Mouse (Mus musculus) brain, adult 2 months (tissue): Measurements from ENCODE around the gene Sdc4.
A peak's percentile ranks its signal among the peaks of the same experiment; 100 is the strongest.

Source experiments
- DNase-seq: peaks from one replicate; pipeline ENCODE4 v3.0.0; 2011; ENCODE audit warnings: low read depth, low spot score

Gene Sdc4

DNA sequence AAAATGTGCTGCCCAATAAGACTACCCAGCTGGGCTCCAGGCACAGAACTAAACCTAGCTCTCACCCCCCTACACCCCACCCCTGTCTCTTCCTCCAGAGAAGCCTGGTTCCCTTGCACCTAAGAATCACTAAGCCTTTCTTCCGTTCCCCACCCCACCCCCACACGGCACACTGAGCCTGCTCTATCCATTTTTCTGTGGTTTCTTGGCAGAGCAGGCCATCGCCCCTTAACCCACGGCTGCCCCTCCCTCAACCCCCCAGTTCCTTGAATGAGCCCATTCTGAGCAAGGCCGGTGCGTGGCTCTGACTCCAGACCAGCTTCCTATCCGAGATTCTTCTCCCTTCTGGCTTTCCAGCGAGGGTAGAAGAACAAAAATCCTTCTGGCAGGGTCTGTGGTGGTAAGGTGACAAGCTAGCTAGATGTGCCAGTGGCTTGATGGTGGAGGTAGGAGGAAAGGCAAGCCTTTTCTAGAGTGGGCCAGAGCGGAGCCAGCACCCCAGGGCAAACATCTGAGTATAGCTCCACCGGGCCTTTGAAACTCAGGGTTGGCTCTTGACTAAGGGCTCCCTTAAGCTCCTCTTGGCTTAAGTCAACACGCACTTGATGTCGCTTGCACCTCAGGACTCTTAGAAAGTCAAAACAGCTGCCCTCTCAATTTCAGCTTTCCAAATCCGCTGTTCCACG lies 40.1 kb downstream of the Sdc4 start:
- DNase-seq = peak; percentile 37

DNA sequence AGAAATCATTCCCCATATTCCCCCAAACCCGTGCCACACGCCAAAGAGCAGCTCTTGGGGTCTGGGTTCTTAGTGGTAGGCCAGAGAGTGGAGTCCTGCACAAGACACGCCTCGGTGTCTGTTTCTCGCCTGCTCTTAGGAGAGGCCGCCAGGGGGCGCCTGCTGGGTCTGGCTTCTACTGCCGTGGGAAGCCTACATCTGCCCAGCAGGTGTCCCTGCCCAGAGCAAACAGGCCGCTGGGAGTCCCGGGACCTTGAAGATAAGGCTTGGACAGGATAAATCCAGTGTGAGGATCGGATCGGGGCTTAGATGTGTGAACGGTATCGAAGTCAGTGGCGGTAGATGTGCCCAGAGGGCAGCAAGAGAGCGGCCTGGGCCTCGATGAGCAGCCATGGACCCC lies 40.8 kb downstream of the Sdc4 start, which contains the start of gene Rbpjl:
Gene Rbpjl (plus strand): TSS at position 236 of the 400 bp plus-strand sequence.
- peak; percentile 80 for DNase-seq

DNA sequence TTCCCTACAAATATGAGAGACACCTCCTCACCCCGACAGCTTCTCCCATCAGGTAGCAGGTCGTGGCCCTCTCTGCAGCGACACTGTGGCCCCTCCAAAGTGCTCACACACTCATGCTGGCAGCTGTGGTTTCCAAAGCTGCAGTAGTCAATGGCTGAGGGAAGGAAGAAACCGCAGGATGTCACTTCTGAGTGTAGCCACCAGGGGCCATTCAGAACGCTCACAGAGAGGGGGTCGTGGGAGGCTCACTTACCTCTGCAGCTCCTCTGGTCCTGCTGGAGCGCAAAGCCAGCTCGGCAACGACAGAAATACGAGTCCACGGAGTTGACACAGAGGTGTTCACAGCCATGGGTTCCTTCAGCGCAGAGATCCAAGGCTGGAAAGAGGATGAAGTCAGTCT lies 46.8 kb downstream of the Sdc4 start:
- no peak for DNase-seq

- no peak for DNase-seq
These were observed 47.6 kb downstream of the Sdc4 start for GRCm38 (mm10) chr2:164396076-164396475.

DNA sequence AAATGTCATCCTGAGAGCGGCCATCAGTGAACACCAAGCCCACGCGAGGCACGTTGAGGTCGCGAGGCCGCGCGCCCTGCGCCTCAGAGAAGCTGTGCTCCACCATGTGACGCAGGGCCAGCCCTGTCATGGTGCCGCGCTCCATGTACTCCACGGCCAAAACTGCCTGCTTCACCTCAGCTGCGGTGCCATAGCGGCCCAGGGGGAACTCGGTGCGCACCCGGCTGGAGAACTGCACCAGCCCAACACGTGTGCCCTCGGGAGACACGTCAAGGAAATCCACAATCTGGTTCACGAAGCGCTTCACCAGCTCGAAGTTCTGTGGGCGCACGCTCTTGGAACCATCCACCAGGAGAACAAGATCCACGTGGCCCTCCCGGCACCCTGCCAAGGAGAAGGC lies 50.6 kb downstream of the Sdc4 start:
- no peak for DNase-seq

GRCm38 (mm10) chr2:164389499-164389898 lies 54.2 kb downstream of the Sdc4 start:
- DNase-seq = peak; percentile 84

GRCm38 (mm10) chr2:164389020-164389419 lies 54.7 kb downstream of the Sdc4 start, which contains the start of gene Slpi:
Slpi (minus strand) TSS chr2:164389095.
- peak; percentile 88 for DNase-seq

GRCm38 (mm10) chr2:164386953-164387352 lies 56.7 kb downstream of the Sdc4 start:
- peak; percentile 76 for DNase-seq

GRCm38 (mm10) chr2:164385927-164386763 lies 57.5 kb downstream of the Sdc4 start:
- DNase-seq = peak; percentile 83

DNA sequence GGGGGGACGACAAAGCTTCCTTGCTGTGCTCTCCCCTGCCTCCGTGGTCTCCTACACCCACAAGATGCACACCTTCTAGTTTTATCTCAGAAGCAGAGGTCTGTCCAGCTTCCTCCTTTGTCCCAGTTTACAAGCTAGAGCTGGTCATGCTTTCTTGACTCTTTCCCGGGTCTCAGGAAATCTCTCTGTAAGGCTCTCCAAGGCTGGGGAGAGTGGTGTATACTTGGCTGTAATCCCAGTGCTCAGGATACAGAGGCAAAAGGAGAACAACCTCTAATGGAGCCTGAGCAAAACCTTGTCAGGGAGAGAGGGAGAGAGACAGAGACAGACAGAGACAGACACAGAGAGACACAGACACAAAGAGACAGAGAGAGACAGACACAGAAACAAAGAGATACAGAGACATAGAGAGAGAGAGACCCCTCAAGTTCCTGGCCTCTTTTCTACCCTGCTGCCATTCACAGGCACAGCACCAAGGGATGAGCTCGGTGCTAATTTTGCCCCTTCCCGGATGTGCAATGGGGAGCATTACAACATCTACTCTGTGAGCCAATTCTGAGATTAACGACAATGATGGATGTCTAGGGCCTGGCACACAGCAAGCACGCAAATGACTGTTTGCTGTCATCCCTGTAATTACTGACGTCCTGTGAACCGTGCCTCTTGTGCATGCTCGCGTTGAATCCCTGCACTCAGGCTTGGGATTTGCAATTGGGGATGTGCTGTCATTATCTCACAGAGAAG lies 59.9 kb downstream of the Sdc4 start:
- DNase-seq = no peak

GRCm38 (mm10) chr2:164382971-164383370 lies 60.7 kb downstream of the Sdc4 start:
- no peak for DNase-seq

DNA sequence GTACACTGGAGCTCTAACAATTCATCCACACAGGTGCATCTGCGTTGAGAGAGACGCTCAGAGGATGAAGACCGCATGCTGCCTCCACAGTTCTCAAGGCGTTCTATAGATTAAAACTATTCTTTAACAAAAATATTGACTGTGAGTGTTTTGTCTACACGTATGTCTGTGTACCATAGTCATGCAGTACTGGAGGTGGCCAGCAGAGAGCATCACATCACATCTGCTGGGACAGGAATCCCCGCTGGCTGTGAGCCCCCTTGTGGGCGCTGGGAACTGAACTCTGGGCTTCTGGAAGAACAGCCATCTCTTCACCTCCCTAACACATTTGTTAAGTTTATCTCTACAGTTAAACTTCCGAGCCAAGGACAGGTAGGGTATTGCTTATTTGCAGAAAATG lies 62.0 kb downstream of the Sdc4 start:
- DNase-seq = no peak

DNA sequence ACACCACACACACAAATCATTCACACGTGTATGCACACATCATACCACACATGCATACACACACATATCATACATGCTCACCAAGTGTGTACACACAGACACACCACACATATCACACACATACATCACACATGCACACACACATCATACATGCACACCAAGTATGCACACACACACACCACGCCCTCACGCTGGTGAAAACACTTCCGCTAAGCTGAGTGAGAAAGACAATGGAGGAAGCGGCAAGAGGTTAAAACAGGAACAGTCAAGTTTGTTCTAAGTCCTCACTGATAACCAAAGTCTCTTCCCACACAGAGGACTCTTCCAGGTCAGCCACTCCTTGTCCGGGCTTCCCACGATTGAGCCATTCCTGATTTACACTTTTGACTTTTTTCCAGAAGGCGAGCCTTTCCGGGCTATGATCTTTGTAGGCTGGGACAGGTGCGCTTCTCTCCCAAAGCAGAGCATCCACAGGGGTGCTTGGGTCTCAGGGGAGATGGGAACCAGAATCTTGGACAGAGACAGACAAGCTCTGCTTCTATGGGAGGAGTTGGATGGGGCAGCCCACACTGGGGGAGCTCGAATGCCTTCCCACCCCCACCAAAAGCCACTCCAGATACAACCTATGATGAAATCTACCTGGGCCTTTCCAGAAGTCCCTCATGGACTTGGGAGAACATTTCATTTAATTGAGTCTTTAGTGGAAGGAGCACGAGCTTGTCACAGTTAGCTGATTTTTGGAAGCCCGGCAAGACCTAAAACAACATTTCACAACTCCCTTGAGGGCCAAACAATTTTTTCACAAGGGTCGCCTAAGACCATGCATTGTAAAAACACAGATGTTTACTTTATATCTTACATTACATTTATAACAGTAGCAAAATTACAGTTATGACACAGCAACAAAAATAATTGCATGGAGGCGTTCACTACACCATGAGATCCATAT lies 65.9 kb downstream of the Sdc4 start:
- no peak for DNase-seq
